Mouse (Mus musculus): ENCODE measurements around the gene Hspbap1.
A peak's percentile ranks its signal among the peaks of the same experiment; 100 is the strongest.

Gene Hspbap1

DNA sequence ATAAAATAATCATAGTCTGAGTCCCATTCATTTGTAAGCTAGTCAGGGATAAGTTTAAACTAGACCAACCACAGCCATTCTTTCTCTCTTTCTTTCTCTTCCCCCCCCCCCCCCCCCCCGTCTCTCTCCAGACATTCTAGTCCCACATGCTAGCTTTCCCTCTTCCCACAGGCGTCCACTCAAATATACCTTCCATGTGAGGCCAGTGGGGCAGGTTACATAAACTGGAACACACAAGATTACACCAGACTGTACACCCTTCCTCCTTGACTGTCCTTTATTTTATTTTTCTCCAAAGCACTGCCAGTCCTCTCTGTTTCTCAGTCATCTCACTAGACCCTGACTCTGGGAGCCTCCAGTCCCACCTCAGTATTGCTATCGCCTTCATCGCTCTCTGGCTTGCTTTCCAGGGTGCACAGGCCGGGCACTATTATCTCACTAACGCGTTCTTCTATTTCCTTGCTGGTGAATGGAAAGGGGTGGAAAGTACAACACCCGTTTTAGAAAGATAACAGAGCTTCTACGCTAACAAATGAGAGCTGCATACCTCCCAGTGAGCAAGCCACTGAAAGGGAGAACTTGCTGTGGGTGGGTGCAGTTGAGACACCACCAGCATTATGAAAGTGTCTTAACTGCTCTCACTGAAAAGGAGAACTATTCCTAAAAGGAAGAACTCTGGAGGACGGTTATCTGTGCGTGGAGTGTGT lies 6.4 kb upstream of the Hspbap1 start:
- DNase-seq (ENCODE audit: low spot score) = no peak

DNA sequence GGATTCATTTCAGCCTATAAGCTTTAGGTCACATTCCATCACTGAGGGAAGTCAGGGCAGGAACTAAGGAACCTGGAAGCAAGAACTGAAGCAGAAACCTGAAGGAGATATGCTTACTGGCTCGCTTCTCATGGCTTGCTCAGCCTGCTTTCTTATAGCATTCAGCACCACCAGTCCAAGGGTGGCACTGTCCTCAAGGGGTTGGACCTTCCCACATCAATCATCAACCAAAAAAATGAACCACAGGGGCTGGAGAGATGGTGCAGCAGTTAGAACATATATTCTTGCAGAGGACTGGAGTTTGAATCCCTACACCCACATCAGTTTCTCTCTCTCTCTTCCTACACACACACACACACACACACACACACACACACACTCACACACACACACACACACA lies 5.2 kb upstream of the Hspbap1 start:
- no peak for DNase-seq (ENCODE audit: low spot score)

DNA sequence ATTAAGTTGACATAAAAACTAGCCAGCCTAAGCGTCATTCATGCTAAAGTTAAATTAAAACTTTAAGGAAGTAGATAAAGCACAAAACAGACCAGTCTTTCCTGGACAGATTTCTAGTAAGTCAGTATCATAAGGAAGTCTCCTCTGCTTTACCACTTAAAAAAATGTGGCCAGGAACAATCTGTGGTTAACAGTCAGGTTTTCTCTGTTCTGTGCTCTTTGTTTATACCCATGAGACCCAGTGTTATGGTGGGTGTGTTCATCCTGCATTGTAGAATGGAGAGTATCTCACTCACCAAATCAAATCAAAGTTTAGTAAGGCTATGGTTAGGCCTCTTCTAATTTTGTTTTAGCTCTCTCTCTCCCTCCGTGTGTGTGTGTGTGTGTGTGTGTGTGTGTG lies 4.7 kb upstream of the Hspbap1 start:
- peak; percentile 65 for DNase-seq (ENCODE audit: low spot score)

DNA sequence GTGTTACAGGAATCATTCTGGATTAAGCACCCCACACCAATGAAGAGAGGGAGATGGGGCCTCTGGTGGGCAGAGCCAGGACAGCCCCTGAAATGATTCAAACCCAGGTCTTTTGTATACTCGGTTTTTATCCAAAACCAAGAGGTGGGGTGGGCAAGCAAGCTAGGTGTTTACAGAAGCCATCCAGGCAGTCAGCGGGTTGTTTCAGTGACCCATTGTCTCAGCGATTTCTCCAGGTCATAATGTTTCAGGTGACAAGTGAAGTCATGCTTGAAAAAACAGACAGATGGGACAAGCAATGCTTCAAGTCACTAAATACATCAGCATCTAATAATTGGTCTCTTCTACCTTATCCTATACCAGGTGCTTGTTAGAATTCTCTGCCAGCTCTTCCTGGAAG lies 3.8 kb upstream of the Hspbap1 start:
- DNase-seq (ENCODE audit: low spot score) = no peak

DNA sequence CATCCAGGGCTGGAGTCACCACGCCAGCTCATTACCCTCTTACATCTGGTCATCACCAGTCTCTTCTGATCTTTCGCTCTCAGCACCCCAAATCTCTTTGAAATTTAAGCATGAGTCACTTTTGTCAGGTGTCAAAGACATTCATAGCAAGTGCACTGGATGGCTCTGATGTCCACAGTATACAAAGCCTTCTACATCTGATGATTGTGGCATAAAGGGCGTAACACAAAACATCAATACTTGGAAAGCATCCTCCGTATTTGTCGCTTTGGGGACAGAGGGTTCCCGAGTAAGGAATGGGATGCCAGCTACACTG lies 1.7 kb upstream of the Hspbap1 start:
- DNase-seq (ENCODE audit: low spot score) = no peak

DNA sequence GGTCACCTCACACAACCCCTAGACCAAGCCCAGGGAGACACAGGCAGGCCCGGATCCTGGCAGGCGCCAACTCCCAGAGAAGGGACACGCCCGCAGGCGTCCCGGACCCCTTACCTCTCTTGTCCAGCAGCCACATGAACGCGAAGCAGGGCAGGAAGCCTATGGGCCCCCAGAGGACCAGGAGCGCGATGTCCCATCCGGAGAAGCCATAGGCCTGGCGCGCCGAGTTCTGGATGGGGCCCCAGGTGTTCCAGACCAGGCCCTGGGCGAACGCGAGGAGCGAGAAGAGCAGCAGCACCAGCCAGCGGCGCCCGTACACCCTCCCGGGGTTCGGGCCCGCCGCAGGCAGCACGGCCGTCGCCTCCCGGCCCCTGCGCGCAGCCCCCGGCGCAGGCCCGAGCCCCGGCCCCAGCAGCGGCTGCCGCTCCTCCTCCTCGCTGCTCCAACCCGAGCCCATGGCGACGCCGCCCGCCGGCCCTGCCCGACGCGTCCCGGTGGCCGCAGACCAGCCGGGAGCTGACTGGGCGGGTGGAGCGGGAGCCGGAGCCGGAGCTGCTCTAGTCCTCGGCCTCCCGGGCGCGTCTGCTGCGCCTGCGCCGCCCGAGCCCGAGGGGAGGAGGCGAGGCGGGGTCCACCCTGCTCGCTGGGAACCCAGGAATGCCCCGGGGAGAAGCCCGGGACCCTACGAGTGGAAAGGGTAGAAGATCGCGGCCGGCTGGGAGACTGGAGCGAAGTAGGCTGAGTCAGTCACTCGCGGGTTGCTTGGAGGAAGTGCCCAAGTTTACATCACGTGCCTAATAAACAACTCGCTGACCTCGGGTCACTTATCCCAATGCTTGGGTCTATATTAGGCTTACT lies 1.2 kb upstream of the Hspbap1 start, which contains the start of gene Dirc2:
Gene Dirc2 (minus strand): TSS at position 572 of the 858 bp plus-strand sequence.
- DNase-seq (ENCODE audit: low spot score) = peak; percentile 48

DNA sequence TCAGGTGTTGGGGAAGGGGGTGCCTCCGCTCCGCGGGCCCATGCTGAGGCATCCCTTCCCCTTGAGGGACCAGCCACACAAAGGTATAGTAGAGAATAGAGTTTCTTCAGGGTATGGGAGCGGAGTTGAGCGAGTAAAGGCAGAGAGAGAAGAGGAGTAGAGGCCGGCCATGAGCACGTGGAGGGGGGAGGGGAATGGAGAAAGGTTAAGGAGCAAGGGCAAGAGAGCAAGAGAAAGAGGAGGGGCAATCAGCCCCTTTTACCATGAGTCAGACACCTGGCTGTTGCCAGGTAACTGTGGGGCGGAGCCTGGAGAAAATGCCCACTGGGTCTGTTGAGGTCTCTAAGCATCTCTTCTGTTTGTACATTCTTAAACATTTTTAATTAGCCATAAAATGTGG lies 966 bp downstream of the Hspbap1 start:
- DNase-seq (ENCODE audit: low spot score) = no peak

DNA sequence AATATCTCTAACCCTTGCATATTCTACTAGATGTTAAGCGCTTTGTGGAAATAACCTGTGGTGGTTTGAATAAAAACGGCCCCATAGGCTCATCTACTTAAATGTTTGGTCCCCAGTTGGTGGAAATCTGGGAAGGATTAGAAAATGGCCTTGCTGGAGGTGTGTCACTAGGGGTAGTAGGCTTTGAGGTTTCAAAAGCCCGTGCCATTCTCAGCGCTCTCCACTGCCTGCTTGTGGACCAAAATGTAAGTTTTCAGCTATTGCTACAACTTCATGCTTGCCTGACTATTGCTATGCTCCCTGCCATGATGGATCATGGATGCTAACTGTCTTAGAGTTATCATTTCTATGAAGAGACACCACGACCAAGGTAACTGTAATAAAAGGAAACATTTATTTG lies 1.4 kb downstream of the Hspbap1 start:
- DNase-seq (ENCODE audit: low spot score) = no peak

DNA sequence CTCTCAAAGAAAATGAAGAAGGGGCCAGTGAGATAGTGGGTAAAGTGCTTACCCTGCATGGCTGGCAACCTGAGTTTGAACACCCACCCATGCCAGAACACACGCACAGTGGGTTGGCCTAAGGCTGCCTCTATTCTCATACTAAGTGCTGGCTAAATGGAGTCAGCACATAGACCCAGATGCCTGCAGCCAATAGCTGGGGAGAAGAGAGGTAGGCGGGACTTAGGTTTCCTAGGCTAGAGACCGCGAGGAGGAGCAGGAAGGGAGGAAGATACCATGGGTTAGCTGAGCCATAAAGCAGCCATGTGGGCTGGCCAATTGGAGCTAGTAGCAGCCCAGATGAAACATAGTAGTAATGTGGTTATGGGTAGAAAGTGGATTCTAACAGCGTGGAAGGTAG lies 2.4 kb downstream of the Hspbap1 start:
- no peak for DNase-seq (ENCODE audit: low spot score)

DNA sequence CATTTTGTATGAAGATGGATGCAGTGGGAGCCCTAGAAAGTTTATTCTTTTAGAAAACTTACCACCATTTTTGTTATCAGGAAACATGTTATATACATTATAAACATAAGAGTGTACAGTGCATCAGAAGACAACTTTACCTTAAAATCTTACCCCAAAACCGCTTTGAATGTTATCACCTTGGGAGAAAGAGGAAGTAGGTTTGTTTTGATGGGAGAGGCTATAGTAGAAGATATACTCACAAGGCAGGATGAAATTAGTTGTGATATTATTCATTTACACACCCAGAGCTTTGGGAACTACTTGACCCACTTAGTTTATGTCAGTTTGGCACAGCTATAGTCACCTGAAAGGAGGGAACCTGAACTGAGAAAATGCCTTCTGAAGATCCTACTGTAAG lies 5.7 kb downstream of the Hspbap1 start:
- DNase-seq (ENCODE audit: low spot score) = no peak

DNA sequence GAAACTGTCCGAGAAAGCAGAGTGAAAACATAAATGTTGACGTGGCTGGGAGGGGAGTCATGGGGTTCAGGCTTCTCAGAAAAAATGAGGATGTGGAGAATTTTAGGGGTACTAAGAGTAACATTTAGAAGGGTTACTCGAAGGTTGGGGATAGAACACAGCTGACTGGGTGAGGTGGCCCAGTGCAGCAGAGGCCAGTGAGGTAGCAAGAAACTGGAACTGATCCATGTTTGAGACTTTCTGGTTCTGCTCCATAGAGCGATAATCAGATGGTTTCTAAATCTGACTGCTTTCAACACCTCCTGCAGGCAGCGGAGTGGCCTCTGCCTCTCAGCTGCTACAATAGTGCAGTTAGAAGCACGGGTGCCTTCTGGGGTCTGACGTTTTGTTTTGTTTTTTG lies 6.6 kb downstream of the Hspbap1 start:
- no peak for DNase-seq (ENCODE audit: low spot score)

DNA sequence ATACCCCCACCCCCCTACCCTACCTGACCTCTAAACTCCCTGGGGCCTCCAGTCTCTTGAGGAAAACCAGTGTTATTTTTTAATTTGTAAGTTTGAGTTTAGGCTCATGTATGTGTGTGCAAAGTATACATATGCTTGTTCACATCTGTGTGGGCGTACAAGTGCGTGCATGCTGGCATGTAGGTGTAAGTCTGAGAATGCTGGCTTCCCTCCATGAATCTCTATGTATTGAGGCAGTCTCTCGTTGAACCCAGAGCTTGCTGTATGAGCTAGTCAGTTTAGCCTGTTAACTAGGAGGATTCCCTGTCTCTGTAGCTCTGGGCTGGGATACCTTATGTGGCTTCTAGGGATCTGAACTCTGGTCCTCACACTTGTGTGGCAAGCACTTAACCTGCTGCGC lies 7.6 kb downstream of the Hspbap1 start:
- DNase-seq (ENCODE audit: low spot score) = no peak

DNA sequence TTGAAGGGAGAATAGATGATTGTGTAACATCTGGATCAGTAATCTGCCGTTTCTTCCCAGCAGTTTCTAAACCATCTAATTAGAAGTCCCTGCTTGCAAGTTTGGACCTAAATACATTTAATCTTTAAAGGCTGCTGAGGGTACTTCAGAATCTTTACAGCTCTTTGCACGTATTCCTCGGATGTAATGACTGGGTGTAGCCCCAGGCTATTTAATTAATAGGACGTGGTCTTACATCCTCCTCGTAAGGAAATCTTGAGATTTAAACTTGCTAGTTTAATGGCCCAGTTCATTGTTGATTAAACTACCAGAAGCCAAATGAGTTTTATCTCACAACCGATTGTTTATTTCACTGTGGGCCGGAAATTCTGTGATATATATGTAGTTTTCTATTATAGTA lies 9.5 kb downstream of the Hspbap1 start:
- DNase-seq (ENCODE audit: low spot score) = no peak

DNA sequence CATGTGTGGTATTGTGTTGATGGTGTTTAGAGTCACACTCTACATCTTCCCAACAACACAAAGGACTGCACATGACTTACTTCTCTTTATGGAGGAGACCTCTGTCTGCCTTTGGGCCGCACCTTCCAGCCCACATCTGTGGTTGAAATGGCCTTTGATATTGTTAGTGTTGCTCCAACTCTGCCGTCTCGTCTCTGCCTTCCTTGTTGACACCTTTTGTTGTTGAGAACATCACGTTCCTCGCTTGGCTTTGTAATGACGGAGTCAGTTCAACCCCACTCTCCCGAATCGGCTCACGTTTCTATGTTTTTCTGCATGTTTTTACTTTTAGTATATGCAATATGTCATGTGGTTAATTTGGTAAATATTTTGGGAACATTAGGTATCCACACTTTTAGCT lies 10.9 kb downstream of the Hspbap1 start:
- DNase-seq (ENCODE audit: low spot score) = peak; percentile 63

DNA sequence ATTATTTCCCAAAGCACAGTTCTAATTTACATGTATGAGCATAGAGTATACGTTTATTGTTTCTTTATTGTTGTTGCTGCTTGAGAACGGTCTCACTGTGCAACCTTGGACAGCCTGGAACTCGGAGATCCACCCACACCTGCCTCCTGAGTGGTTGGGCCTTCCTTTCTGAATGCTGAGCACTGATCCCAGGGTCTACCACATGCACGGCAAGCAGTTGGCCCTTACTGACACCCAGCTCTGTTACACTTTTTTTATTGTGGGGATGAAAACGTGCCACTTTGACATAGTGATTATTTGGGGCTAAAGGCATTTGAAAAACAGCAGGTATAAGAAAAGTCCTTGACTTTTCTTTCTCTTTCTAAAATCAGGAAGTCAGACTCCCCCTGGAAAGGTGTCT lies 11.5 kb downstream of the Hspbap1 start:
- no peak for DNase-seq (ENCODE audit: low spot score)

DNA sequence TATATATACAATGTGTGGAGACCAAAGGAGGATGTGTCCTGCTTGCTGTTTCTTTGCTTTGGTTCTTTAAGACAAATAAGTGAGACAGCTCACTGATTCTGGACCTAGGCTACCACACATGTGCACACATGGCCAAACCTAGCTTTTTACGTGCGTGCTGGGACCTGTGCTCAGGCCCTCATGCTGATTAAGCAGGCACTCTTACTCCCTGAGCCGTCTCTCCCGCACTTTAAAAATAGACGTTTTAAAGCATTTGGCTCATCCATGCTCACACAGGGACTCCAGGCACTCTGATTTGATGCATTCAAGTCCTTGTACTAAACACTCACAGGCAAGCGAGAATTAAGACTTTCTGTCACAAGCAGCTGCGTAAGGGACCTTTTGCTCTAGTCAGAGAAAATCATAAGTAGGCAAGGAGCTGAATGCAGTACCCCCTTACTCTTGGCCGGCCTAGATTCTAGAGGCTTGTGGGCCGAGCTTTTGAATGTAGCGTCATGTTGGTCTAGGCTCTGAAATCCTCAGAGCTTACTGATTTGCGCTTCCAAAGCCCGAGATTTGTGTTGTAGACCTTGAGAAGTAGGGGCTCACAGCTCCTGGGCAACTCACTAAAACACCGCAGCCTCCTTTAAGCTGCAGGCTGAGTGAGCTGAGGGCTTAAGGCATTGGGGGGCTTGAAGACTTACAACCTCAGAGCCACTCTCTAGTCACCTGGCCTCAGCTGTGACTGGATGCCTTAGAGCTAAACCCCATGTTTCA lies 12.5 kb downstream of the Hspbap1 start:
- DNase-seq (ENCODE audit: low spot score) = no peak

DNA sequence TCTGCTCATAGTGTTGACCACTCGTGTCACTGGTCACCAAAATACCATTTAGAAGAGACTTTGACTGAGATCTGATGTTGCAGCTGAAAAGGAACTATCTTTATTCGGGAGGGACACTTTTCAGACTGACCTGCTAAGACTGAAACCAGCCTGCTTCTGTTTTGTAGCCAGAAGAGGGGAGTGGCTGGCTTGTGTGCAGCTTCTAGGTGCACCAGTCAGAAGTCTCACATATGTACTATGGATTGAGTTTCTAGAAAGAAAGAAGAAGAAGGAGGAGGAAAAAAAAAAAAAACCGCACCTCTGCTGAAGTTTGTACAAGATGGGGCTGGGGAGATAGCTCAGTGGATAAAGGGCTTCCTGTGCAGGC lies 13.0 kb downstream of the Hspbap1 start:
- no peak for DNase-seq (ENCODE audit: low spot score)

DNA sequence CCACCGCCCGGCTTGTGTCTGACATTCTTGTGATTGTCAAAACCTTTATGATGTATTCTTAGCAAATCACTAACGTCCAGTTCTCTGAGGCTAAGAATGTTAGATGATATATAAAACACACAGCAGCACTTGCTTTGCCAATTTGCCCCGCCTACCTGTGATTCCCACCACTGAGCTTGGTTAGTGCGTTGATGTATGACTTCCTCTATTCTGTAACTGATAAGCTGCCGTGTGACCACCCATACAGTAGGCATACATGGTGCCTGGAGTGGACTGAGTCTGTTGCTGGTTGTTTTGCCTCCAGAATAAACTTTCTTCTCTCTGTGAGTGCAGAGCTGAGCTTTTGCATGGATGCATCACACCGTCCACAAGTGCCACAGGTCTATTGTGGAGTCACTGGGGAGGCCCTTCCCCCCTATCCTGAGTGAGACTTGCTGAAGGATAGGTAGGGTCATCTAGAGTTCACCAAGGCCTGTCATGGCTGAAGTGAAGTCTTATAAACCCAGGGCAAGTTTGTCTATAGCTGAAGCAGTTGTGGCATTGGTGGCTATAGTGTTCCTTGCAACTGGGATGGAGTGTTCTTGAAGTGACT lies 14.1 kb downstream of the Hspbap1 start:
- no peak for DNase-seq (ENCODE audit: low spot score)

DNA sequence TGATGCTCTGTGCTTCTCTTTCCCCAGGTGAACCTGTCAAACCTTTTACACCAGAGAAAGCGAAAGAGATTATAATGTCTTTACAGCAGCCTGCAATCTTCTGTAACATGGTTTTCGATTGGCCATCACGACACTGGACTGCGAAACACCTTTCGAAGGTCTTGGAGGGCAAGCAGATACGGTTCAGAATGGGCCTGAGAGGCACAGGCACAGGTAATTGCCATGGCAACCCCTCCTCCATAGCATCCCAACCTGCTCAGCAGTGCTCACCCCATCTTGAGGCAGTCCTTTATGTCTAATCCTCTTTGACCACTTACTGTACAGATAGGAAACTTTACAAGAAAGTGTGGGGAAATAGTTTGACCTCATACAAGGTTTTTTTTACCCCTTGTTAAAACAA lies 17.0 kb downstream of the Hspbap1 start:
- no peak for DNase-seq (ENCODE audit: low spot score)

DNA sequence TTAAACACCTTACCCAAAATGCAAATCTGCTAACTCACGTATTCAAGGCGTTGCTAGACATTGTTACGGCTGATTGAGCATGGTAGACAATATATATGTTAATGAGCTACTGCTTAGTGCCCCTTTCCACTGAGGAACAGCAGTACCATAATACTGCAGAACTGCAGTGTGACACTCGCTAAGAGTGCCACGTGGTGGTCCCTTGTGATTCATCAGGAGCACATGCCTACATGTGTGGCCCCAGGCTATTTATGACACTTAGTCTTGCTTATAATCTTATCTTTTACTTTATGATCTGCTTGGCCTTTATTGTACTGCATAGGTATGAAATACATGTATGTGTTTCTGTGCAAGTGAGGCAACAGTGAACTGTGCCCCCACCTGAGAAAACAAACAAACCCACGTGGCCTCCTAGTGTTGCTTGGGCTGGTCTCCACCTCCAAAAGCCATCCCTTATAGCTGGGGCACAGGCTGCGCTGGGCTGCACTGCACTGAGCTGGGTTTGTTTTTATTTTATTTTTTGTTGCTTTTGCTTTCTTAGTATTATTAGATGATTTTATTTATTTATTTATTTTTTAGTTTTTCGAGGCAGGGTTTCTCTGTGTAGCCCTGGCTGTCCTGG lies 17.5 kb downstream of the Hspbap1 start:
- DNase-seq (ENCODE audit: low spot score) = no peak

DNA sequence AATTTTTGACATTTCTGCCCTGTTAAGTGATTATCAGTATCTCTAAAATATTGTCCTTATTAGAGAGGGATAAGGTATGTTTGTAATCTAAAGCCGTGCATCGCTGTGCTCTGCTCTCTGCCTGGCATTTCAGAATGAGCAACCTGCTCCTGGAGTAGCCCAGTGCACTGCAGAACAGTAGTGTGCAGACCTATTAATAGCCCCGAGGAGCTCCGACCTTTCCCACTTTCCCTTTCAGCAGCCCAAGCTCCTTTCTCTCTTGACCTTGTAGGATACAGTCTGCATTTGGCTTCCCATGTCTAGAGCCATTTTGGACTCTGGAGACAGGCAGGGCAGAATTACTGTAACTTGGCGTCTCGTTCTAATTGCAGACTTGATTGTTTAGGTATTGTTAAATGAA lies 18.2 kb downstream of the Hspbap1 start:
- no peak for DNase-seq (ENCODE audit: low spot score)

DNA sequence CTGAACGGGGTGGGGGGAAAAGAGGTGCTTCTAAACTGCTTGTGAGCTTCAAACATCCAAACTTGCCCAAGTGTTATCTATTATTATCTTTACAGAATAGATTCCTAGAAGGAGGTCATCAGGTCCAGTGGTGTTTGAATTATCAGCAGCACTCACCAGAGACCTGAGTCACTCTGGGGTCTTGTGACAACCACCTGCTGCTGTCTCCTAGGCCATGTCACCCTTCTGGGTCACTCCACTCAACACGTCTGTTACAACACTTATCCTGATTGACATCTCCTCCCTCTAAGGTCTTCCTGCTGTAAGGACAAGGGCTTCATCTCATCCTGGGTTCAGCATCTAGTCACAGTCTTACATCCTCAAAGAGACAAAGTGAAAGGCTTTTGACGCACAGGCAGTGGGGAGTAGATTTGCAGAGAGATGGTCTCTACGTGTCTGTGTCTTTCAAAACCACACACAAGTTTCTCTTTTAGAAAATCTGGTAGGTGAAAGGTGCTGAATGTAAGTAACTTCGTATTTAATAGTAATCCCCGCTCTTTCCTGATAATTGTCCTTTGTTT lies 21.9 kb downstream of the Hspbap1 start:
- DNase-seq (ENCODE audit: low spot score) = no peak
